Mouse (Mus musculus): Measurements from ENCODE around the gene Supt7l. TPM values are rescaled to one million over a fixed set of nuclear protein-coding genes. Genes with fewer than 3 reads are reported as not detected.

The Supt7l gene
- 23.2 TPM for polyA plus RNA-seq (2017; shearing (Covaris generic))

GRCm38 (mm10) chr5:31527707-31528106 is at the start of gene Supt7l:
Supt7l (minus strand) TSS chr5:31527807.

GRCm38 (mm10) chr5:31526354-31527116 is 1.1 kb downstream of the Supt7l start, which contains the start of gene Slc4a1ap:
Slc4a1ap (plus strand) TSS chr5:31526995.

GRCm38 (mm10) chr5:31494513-31495297 is 32.9 kb downstream of the Supt7l start, which contains the start of gene Gpn1:
Gpn1 (plus strand) TSS chr5:31494741.

GRCm38 (mm10) chr5:31485440-31485839 is 42.2 kb downstream of the Supt7l start, which contains the start of gene 4930548H24Rik:
4930548H24Rik (plus strand) TSS chr5:31485740.

Other genes with a start within 250 kb of the Supt7l start
- 10.5 TPM for gene Ift172, start 236.7 kb downstream of the Supt7l start, polyA plus RNA-seq (2017; shearing (Covaris generic))
- gene Fndc4, start 231.7 kb downstream of the Supt7l start, polyA plus RNA-seq (2017; shearing (Covaris generic)), result 0.90 TPM
- 0.51 TPM for gene Gckr, start 230.4 kb downstream of the Supt7l start, polyA plus RNA-seq (2017; shearing (Covaris generic))
- gene Zfp512, start 75.4 kb downstream of the Supt7l start, polyA plus RNA-seq (2017; shearing (Covaris generic)), result 42.7 TPM
- gene 4930548H24Rik, start 42.1 kb downstream of the Supt7l start, polyA plus RNA-seq (2017; shearing (Covaris generic)), result not detected
- 43.6 TPM for gene Gpn1, start 33.1 kb downstream of the Supt7l start, polyA plus RNA-seq (2017; shearing (Covaris generic))
- 73.2 TPM for gene Slc4a1ap, start 812 bp downstream of the Supt7l start, polyA plus RNA-seq (2017; shearing (Covaris generic))
- gene Mrpl33, start 69.1 kb upstream of the Supt7l start, polyA plus RNA-seq (2017; shearing (Covaris generic)), result 131 TPM
- 10.9 TPM for gene Rbks, start 169.8 kb upstream of the Supt7l start, polyA plus RNA-seq (2017; shearing (Covaris generic))
- 46.7 TPM for gene Babam2, start 169.9 kb upstream of the Supt7l start, polyA plus RNA-seq (2017; shearing (Covaris generic))

Data from naive thymus-derived CD4-positive, alpha-beta T cell, adult 5 months (primary cell).